Mouse (Mus musculus): Measurements from ENCODE around the gene Rgs6. TPM values are rescaled to one million over a fixed set of nuclear protein-coding genes. Genes with fewer than 3 reads are reported as not detected.

The Rgs6 gene
- 8.6 and 11.0 TPM in 2 replicates for polyA plus RNA-seq (2015; fragmentation: Nextera tagmentation; extraction: Ambion mirVana)

- no peak within 1 kb of the TSS for H3K4me3 ChIP-seq
- WGBS, result 72% methylated on average over 2 of the region's 2 CpGs
- H3K36me3 ChIP-seq, result no peaks in the 10 kb centered on the region
- no peaks in the 10 kb centered on the region for H3K9me3 ChIP-seq
- ATAC-seq (ENCODE audit: low FRiP score, low read depth), result no peak
- no peak within 1 kb of the TSS for H3K27ac ChIP-seq (replicated peaks)
- peaks cover 9% of the 10 kb centered on the region for H3K4me1 ChIP-seq (replicated peaks)
- H3K4me2 ChIP-seq, result 0 out of 2 replicates have a peak within 1 kb of the TSS, but pooled peaks have one; percentile 6
- no peak within 1 kb of the TSS for H3K9ac ChIP-seq
- H3K27me3 ChIP-seq, result no peaks in the 10 kb centered on the region
Observed at GRCm38 (mm10) chr12:82588017-82588416, at the start of gene Rgs6. TSS of gene Rgs6 (plus strand) at chr12:82588292.

- Histone ChIP-seq H3K4me1 (replicated peaks) (no peaks in the 10 kb centered on the region), H3K4me2 (no peak overlapping the region), H3K36me3 (no peaks in the 10 kb centered on the region), H3K4me3 (no peak overlapping the region), H3K9ac (no peak overlapping the region), H3K9me3 (no peaks in the 10 kb centered on the region), H3K27ac (replicated peaks) (no peak overlapping the region), H3K27me3 (no peaks in the 10 kb centered on the region)
- no peak for ATAC-seq (ENCODE audit: low FRiP score, low read depth)
- 82% methylated on average over 4 of the region's 4 CpGs for WGBS
Observed at GRCm38 (mm10) chr12:82547127-82547526, 41.0 kb upstream of the Rgs6 start.

GRCm38 (mm10) chr12:82549228-82549627, 38.9 kb upstream of the Rgs6 start:
- Histone ChIP-seq H3K4me2 (no peak overlapping the region), H3K27me3 (no peaks in the 10 kb centered on the region), H3K9ac (no peak overlapping the region), H3K4me3 (no peak overlapping the region), H3K9me3 (no peaks in the 10 kb centered on the region), H3K27ac (replicated peaks) (no peak overlapping the region), H3K4me1 (replicated peaks) (no peaks in the 10 kb centered on the region), H3K36me3 (no peaks in the 10 kb centered on the region)
- no peak for ATAC-seq (ENCODE audit: low FRiP score, low read depth)
- 77% methylated on average over 6 of the region's 6 CpGs for WGBS

GRCm38 (mm10) chr12:82550076-82550475, 38.0 kb upstream of the Rgs6 start:
- Histone ChIP-seq H3K27me3 (no peaks in the 10 kb centered on the region), H3K4me2 (no peak overlapping the region), H3K9me3 (no peaks in the 10 kb centered on the region), H3K4me3 (no peak overlapping the region), H3K4me1 (replicated peaks) (no peaks in the 10 kb centered on the region), H3K27ac (replicated peaks) (no peak overlapping the region), H3K9ac (no peak overlapping the region), H3K36me3 (no peaks in the 10 kb centered on the region)
- 91% methylated on average over 7 of the region's 7 CpGs for WGBS
- ATAC-seq (ENCODE audit: low FRiP score, low read depth), result no peak

GRCm38 (mm10) chr12:82552376-82552775, 35.7 kb upstream of the Rgs6 start:
- H3K36me3 ChIP-seq, result no peaks in the 10 kb centered on the region
- H3K27me3 ChIP-seq, result no peaks in the 10 kb centered on the region
- H3K4me2 ChIP-seq, result no peak overlapping the region
- no peak overlapping the region for H3K9ac ChIP-seq
- H3K9me3 ChIP-seq, result no peaks in the 10 kb centered on the region
- 94% methylated on average over 5 of the region's 5 CpGs for WGBS
- no peak for ATAC-seq (ENCODE audit: low FRiP score, low read depth)
- no peaks in the 10 kb centered on the region for H3K4me1 ChIP-seq (replicated peaks)
- no peak overlapping the region for H3K27ac ChIP-seq (replicated peaks)
- no peak overlapping the region for H3K4me3 ChIP-seq

GRCm38 (mm10) chr12:82562916-82563315, 25.2 kb upstream of the Rgs6 start:
- Histone ChIP-seq H3K9ac (no peak overlapping the region), H3K4me3 (no peak overlapping the region), H3K9me3 (no peaks in the 10 kb centered on the region), H3K4me2 (no peak overlapping the region), H3K27me3 (no peaks in the 10 kb centered on the region), H3K36me3 (no peaks in the 10 kb centered on the region), H3K4me1 (replicated peaks) (no peaks in the 10 kb centered on the region), H3K27ac (replicated peaks) (no peak overlapping the region)
- no peak for ATAC-seq (ENCODE audit: low FRiP score, low read depth)

GRCm38 (mm10) chr12:82568370-82568769, 19.7 kb upstream of the Rgs6 start:
- H3K4me3 ChIP-seq, result no peak overlapping the region
- no peak overlapping the region for H3K9ac ChIP-seq
- H3K4me1 ChIP-seq (replicated peaks), result peaks cover 4% of the 10 kb centered on the region; the same call in 1 of the 2 replicates
- no peak for ATAC-seq (ENCODE audit: low FRiP score, low read depth)
- H3K27me3 ChIP-seq, result no peaks in the 10 kb centered on the region
- no peaks in the 10 kb centered on the region for H3K36me3 ChIP-seq
- no peak overlapping the region for H3K27ac ChIP-seq (replicated peaks)
- no peaks in the 10 kb centered on the region for H3K9me3 ChIP-seq
- 93% methylated on average over 1 of the region's 1 CpGs for WGBS
- no peak overlapping the region for H3K4me2 ChIP-seq

GRCm38 (mm10) chr12:82572706-82573105, 15.4 kb upstream of the Rgs6 start:
- Histone ChIP-seq H3K27me3 (no peaks in the 10 kb centered on the region), H3K27ac (replicated peaks) (no peak overlapping the region), H3K4me3 (no peak overlapping the region), H3K4me1 (replicated peaks) (peaks cover 4% of the 10 kb centered on the region; the same call in 1 of the 2 replicates), H3K9ac (no peak overlapping the region), H3K9me3 (no peaks in the 10 kb centered on the region), H3K36me3 (no peaks in the 10 kb centered on the region), H3K4me2 (no peak overlapping the region)
- 81% methylated on average over 1 of the region's 1 CpGs for WGBS
- no peak for ATAC-seq (ENCODE audit: low FRiP score, low read depth)

GRCm38 (mm10) chr12:82586592-82586991, 1.5 kb upstream of the Rgs6 start:
- Histone ChIP-seq H3K4me2 (no peak overlapping the region), H3K4me1 (replicated peaks) (peaks cover 9% of the 10 kb centered on the region), H3K9me3 (no peaks in the 10 kb centered on the region), H3K27me3 (no peaks in the 10 kb centered on the region), H3K27ac (replicated peaks) (no peak overlapping the region), H3K36me3 (no peaks in the 10 kb centered on the region), H3K9ac (no peak overlapping the region), H3K4me3 (no peak overlapping the region)
- ATAC-seq (ENCODE audit: low FRiP score, low read depth), result no peak
- WGBS, result 52% methylated on average over 7 of the region's 7 CpGs

- Histone ChIP-seq H3K4me3 (no peak overlapping the region), H3K36me3 (no peaks in the 10 kb centered on the region), H3K9ac (no peak overlapping the region), H3K4me2 (no peak overlapping the region), H3K27ac (replicated peaks) (no peak overlapping the region), H3K9me3 (no peaks in the 10 kb centered on the region), H3K27me3 (no peaks in the 10 kb centered on the region), H3K4me1 (replicated peaks) (peaks cover 9% of the 10 kb centered on the region)
- WGBS, result 58% methylated on average over 7 of the region's 7 CpGs
- ATAC-seq (ENCODE audit: low FRiP score, low read depth), result no peak
Observed at GRCm38 (mm10) chr12:82587348-82587895, 670 bp upstream of the Rgs6 start.

- Histone ChIP-seq H3K27me3 (no peaks in the 10 kb centered on the region), H3K9me3 (no peaks in the 10 kb centered on the region), H3K27ac (replicated peaks) (no peak overlapping the region), H3K9ac (no peak overlapping the region), H3K36me3 (no peaks in the 10 kb centered on the region), H3K4me1 (replicated peaks) (peaks cover 9% of the 10 kb centered on the region), H3K4me2 (peak overlapping the region; percentile 17; the same call in 1 of the 2 replicates), H3K4me3 (no peak overlapping the region)
- ATAC-seq (ENCODE audit: low FRiP score, low read depth), result no peak
- 27% methylated on average over 18 of the region's 19 CpGs for WGBS
Observed at GRCm38 (mm10) chr12:82588846-82589630, 946 bp downstream of the Rgs6 start.

- ATAC-seq (ENCODE audit: low FRiP score, low read depth), result no peak
- 89% methylated on average over 2 of the region's 2 CpGs for WGBS
Observed at GRCm38 (mm10) chr12:82599011-82599410, 10.9 kb downstream of the Rgs6 start.

More at GRCm38 (mm10) chr12:82599011-82599410, 10.9 kb downstream of the Rgs6 start:
- no peak overlapping the region for H3K9ac ChIP-seq
- no peaks in the 10 kb centered on the region for H3K27me3 ChIP-seq
- no peaks in the 10 kb centered on the region for H3K4me1 ChIP-seq (replicated peaks)
- no peak overlapping the region for H3K27ac ChIP-seq (replicated peaks)
- H3K9me3 ChIP-seq, result no peaks in the 10 kb centered on the region
- no peak overlapping the region for H3K4me3 ChIP-seq
- H3K36me3 ChIP-seq, result no peaks in the 10 kb centered on the region
- H3K4me2 ChIP-seq, result no peak overlapping the region
